Mouse (Mus musculus) T-helper 1 cell (primary cell): Measurements from ENCODE around the gene Efcab8.

Experiments
- in situ Hi-C: fragments of 300-600 bp; cut with MboI, MseI; formaldehyde crosslinking; loops from one replicate; pipeline ENCODE4 v1.15.1; 2025; ENCODE audit warnings: high pct_unique_total_duplicates

Efcab8 gene

DNA sequence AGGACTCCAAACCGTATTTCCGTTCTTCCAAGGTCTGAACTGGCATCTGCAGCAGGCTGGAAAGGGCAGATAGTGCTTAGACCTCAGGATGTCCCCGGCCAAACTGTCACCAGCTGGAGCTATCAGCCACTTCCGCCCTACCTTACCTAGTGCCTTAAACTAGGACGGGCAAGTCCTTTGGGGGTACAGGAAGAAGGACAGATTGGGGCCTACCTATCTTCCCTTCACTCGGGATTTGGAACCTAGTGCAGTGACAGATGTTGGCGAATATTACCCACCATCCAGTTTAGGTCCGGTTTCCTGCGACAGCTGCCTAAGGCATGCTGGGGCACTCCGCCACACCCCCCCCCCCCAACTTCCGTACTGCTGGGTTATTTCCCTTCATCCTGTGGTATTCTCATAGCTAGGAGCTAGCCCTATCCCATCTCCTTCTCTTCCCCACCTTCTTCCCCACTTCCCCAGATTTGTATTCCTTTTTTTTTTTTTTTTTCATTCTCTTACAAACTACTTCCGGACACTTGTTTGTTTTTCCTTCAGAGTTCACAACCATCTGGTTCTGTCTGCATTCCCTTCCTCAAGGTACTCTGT is at the start of gene Efcab8:
Gene Efcab8 (plus strand): TSS at position 538 of the 588 bp plus-strand sequence.
- in situ Hi-C loops: no loop called here

DNA sequence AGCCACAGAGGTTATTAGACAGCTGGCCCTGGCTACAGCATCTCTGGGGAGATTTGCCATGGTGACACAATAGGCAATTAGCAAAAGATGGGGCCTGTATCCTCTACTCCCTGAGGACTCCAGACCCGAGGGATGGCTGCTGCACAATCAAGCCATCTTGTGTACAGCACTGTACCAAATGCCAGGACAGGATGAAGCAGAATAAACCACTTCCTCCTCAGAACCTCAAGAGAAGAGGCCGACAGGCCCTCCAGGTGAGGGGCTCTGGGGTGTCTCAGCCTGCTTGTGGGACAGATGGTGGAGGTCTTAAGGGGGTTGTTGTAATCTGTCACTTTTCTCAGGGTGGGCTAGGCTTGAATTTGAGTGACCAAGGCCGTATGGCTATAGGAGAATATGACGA is 45.7 kb upstream of the Efcab8 start:
- in situ Hi-C loops: loop anchor here (10.0 kb wide), 1 partner anchor 909 kb away; no protein-coding TSS in a partner anchor

DNA sequence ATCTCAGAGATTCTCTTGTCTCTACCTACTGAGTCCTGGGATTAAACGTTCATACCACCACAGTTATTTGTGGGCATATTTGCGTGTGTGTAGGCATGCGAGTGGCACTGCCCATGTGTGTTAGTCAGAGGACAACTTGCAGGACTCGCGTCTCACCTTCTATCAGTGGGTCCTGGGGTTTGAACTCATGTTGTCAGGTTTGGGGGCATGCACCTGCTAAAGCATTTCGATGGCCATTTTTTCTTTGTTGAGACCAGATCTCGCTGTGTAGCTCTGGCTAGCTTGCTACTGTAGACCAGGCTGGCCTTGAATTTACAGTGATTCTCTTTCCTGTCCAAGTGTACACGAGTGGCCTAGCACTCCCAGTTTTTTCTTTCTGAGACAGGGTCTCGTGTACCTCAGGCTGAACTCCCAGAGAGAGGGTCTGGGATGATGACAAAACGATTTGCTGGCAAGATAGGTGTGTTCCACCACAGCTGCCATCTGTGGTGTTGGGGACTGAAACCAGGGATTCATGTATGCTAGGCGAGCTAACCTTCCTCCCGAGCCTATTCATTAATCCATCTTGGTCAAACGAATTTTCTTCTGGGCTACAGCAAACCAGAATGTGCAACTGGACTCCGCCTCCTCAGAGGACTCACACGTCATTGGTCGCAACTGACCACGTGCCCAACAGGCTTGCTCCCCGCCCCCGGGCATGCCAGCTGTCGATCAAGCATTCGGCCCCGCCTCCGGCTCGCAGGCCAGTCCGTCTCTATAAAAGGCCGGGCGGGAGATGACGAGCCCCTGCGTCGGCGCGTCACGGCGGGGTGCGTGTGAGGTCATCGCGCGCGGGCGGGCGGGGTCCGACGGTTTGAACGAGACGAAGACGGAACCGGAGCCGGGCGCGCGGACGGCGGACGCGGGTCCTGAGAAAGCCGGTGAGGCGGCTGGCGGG is 39.0 kb upstream of the Efcab8 start, which contains the start of gene Mapre1:
Gene Mapre1 (plus strand): TSS at position 775 of the 937 bp plus-strand sequence.
- in situ Hi-C loops: no loop called here

DNA sequence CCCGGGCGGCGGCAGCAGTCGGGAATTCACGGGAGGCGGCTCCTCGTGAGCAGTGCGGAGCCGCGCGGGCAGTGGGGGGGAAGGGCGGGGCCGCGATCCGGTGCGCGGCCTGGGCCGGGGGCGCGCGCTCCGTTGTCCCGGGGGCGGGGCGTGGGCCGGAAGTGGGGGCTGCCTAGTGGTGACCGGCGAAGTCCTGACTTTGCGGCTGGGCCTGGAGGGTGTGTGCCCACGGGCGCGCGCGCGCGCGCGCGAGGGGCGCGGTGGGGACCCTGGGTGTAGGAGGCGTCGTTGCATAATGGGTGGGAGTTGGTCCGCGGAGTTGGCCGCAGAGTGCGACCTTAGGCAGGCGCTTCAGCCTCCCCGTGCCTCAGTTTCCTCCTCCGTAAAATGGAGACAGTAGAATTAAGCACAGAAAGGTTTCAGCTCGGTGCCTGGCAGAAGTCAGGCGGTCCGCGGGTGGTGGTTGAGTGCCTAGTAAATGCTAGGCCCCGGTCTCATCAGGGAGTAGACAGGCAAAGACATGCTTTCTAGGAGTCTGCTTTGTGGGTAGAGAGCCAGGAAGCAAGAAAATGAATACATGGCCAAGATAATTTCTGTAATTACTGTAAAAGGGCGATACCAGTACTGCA is 38.2 kb upstream of the Efcab8 start:
- in situ Hi-C loops: no loop called here

DNA sequence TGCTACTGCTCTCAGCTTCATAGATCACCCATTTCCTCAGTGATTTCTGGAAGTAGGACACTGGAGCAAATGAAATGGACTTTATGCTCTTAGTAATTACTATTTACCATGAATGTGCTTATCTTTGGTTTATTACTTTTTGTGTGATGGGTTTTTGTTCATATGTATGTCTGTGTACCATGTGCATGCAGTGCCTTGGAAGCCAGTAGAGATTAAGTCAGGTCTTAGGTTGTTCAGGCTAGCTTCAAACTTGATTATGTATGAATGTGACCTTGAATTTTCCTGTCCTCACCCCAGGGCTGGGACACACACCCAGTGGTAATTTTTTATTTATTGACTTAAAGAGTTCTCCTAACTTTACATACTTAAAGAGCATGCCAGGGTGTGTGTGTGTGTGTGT is 31.7 kb upstream of the Efcab8 start:
- in situ Hi-C loops: no loop called here

DNA sequence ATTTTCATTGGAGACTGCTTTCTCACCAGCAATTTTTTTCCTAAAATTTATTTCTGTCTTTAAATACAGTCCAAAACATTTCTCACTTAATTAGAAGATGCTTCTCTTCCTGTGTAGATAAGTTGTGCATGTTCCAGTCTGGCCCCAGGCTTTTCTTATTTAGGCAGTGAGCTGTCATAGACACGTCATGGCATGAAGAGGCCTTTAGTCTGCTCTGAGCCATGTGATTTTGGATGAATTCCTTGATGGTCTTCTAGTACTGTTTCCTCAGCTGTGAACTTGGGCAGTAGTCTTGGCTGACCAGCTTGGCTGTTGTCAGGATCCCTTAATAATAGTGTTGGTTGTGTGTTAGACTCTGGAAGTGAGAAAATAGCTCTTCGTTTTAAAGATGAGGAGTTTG is 29.4 kb upstream of the Efcab8 start:
- in situ Hi-C loops: no loop called here

DNA sequence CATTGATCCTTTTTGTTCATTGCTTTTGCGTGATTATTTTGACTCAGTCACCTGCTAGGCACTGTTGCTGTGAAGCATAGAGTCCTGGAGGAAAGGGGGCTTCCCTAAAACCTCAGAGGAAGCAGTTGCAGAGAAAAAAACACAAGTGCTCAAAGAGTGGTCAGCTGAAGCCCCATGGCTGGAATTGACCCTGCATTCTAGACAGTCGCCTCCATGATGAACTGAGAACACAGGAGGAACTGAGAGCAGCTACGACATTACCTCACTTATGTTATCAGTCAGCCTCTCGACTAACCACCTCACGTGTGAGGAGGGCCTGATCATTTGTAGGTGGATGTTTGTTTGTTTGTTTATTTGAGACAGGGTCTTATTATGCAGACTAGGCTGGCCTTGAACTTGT is 17.6 kb upstream of the Efcab8 start:
- in situ Hi-C loops: no loop called here

DNA sequence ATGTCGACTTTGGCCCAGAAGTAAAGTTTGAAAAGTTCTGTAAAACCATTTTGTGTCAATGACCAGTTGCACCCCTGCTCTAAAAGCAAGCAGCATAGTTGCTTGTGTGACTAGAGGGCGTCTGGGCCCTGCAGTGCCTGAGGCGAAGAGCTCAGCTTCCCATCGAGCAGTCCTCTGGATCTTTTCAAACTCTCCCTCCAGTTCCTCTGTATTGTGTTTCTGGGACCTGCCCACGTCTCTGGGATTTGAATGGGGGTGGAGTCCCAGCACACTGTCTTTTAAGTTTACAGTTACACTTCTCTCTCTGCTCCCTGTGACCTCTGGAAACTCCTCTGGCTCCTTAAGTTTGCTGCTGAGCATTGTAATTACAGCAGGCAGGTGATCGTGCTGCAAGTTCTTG is 12.2 kb upstream of the Efcab8 start:
- in situ Hi-C loops: no loop called here

DNA sequence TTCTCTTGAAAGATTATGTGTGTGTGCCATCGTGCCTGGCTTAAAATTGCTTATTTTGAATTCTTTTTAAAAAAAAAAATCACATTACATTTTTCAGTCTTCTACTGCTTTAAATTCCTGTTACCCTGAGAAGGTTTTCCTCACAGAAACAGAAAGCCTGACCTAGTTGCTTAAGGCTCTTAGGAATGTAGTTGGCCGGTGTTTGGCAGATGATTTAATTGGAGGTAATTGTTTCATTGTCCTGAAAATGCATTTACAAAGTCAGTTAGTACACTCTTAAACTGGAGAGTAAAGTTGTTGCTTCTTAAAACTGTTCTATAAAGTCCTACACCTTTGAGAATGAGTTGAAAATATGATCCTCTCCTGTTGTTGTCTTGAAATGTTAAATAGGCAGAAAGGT is 10.8 kb upstream of the Efcab8 start:
- in situ Hi-C loops: no loop called here

DNA sequence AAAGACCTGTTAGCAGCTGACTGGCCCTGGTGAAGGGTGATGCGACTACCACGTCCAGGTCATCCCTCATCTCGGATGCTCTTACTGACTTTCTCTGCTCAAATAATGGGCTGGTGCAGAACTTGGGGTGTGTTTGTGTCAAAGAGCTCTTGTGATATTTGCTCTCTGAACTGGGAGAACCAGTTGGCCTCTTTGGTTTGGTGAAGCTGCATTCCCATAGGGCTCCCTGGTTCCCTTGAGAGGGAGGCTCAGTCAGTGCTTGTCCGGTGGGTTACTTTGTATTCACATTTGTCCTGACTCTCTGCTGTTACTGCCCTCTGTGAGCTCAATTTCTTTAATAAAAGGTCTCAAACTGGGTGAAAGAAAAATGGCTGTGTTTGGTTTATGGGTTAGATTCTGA is 6.8 kb upstream of the Efcab8 start:
- in situ Hi-C loops: no loop called here

DNA sequence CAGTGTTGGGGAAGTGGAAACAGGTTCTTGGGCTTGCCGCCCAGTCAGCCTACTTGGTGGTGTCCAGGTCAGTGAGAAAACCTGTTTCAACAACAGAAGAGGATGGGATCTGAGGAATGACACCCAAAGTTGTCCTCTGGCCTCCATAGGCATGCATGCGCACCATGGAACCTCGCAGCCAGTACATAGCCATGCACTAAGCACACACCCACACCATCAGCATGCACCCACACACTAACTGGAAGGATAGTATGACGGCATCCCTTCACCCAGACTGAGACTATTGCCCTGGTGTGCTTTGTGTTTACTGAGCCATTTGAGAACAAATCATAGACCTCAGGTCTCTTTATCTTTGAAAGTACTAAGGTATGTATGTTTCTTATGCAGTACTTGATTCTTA is 4.3 kb upstream of the Efcab8 start:
- in situ Hi-C loops: no loop called here

DNA sequence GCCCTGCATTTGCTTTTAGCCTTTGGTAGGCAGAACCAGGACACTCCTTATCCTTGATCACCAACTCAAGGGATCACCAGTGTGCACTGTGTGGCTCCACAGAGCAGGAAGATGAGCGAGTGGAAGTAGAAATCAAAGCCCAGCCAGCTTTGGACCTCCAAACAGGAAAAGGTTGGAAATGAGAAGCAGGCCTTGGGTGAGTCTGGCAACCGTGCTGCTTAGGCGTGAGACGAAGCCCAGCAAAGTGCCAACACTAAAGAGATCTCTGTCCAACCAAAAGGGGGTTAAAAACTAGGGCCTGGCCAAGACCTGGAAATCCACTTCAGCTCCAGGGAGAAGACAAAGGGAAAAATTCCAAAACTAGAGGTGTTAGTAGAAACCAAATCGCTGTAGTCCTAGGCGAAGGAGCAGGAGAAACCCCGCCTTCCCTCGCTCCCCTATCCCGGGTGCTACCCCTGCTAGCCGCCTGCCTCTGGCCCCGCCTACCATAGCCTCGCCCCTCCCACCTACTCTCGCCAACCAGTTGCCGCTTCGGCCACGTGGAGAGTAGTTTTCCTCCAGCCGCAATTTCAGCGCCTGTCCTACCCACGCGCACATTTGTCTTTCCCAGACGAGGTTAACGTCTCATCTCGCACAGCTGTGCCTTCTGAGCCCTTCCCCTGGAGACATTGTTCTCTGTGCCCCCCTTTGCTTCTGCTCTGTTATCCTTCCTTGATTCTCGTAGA is 931 bp upstream of the Efcab8 start:
- in situ Hi-C loops: no loop called here

DNA sequence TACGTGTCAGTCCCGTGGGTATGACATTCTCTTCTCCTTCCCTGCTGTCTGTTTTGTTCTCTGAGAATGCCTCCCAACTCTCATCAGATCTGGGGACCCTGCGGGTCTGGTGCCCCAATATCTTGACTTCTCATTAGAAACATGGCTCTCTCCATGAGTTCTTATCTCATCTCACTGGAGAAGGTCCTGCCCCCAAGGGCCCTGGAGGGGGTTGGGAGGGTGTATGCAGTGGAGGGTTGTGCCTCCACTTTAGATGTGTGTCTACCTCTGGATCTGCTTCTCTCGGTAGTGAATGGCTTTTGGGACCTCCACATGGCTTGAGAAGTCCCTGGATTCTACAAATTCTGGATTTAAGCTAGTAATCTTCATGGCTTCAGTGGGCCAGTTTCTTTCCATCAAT is 1.4 kb downstream of the Efcab8 start:
- in situ Hi-C loops: no loop called here

DNA sequence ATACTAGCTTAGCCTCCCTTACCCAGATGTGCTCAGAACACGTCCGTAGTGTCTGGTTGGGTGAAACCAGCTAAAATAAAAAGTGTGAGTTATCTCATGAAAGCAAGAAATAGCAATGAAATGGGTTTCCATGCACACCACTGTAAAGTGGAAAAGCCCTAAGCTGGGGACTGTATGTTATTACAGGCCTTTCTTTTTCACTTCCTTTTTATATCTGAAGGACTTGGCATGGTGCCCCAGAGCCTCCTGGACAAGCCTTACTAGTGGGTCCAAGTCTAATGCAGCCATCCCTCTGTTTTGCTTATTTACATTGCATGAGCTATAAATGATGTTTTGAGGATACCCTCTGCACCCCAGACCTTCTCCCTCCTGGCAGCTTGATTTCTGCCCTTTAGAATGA is 4.9 kb downstream of the Efcab8 start:
- in situ Hi-C loops: no loop called here

DNA sequence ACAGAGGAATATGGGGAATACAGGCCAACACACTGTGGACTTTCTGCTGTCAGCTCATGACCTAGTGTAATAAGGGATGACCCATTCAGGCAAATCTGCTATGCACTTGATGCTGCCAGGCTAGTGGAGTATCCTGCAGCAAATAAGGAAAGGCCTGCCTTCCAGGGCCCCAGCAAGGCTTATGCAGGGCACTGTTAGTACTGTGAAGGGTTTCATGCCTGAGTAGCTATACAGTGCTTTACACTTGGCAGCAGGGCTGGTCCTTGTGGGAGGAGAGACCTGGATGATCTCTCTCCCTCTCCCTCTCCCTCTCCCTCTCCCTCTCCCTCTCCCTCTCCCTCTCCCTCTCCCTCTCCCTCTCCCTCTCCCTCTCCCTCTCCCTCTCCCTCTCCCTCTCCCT is 13.6 kb downstream of the Efcab8 start:
- in situ Hi-C loops: no loop called here

DNA sequence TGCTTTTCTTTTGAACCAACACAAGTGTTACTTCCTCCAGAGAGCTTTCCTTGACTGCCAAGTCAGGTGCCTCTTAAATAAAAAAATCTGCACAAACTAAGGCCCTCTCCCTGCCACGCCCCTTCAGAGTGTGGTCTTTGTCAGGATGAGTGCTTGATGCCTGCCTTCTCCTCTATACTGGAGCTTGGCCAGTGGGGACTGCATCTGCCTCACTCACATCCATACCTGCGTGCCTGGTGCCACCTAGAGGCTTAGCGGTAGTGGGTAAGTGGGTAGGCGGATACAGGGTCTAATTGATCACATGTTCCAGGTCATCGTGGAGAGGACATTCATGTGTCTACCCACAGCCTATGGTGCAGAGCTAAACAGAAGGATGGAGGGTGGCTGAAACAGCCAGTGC is 15.4 kb downstream of the Efcab8 start:
- in situ Hi-C loops: no loop called here

DNA sequence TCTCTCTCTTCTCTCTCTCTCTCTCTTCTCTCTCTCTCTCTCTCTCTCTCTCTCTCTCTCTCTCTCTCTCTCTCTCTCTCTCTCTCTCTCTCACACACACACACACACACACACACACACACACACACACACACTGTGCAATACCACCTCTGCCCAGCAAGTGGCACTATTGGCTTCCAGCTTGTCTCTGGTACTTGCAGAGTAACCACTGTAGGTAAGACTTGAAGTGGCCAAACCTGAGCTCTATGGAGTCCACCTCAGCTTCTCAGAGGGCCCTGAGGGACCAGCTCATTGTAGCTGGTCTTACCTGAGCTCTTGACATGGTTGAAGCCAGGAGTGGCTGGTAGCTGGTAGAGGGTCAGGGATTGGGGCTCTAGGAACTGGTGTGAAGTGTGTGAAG is 27.7 kb downstream of the Efcab8 start:
- in situ Hi-C loops: loop anchor here (5.0 kb wide), 1 partner anchor 115 kb away; no protein-coding TSS in a partner anchor

DNA sequence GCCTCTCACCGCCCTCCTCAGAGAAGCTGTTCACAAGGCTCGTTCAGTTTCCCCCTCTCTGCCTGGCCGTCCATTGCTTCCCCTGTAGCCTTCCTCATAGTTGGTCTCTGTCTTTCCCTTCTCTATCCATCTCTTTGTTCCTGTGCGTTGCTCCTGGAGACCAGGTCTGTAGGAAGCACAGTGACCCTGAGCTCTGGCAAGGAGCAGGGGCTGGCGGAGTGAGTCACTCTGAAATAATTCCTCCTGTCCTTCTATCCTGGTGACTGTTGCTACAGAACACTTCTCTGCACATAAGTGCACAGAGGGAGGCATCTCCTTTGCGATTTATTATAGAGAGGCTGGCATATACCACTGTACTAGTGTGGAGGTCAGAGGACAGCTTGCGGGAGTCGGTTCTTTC is 28.4 kb downstream of the Efcab8 start:
- in situ Hi-C loops: loop anchor here (5.0 kb wide), 1 partner anchor 114 kb away; no protein-coding TSS in a partner anchor

DNA sequence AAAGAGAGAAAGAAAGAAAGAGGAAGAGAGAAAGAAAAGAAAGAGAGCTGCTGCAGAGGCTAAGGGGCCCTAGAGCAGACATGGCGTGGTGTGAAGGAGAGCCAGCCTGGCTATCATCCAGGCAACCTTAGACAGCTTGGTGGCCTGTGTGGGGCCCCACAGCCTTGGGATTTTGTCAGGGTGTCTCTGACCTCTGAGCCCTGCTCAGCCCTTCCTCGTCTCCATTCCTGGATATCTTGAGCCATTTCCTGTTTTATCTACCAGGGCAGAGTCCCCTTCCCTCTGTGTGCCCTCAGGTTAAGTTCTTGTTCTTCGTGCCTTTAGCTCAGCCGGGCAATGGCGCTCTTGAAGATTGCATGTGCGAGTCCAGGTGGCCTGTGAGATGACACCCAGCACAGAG is 29.1 kb downstream of the Efcab8 start:
- in situ Hi-C loops: loop anchor here (5.0 kb wide), 1 partner anchor 113 kb away; no protein-coding TSS in a partner anchor

DNA sequence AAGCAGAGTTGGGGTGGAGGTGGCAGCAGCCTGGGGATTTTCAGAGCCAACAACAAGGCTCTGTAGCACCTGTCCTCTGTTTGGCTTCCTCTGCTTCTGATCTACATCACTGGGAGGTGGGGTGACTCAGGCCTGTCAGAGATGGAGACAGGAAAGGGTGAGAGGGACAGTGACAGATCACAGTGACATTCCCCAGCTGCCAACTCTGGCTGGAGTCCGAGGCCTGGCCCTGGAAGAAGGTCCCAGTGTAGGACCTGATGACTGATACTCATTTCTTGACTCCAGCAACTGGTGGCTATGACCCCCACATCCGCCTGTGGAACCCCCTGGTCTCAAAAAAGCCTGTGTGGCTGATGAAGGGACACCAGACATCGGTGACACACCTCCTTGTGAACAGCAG is 30.2 kb downstream of the Efcab8 start:
- in situ Hi-C loops: loop anchor here (5.0 kb wide), 1 partner anchor 112 kb away; no protein-coding TSS in a partner anchor

DNA sequence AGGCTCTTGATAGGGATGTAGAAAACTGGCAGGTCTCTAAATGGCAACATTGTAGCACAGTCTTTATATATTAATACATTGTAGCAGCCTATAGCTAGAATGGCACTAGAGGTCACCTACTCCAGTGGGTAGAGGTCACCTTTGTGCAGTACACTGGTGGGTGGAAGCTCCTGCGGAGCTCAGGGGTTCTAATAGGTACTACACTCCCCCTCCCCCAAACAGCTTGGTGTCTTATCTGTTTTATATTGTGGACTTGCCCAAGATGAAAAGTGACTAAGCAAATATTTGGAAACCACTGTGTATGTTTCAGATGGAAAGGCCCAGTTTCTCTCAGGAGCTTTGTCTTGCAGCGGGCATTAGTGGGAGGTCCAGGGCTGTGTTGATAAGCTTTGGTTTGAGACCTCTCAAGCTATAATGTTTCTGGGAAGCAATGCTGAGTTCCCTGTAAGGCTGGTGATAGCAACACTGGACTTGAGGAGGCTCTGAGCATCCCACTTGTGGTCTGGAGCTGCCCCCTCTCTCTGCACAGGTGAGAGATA is 42.3 kb downstream of the Efcab8 start:
- in situ Hi-C loops: no loop called here
